Mouse (Mus musculus) urinary bladder, postnatal 36 days (tissue): ENCODE measurements at regions not wholly inside any gene's neighbourhood (a gene's known extent, or its start where the extent isn't known, plus 50 kb on each side); places are given as distances from the start of the nearest gene placed in this dataset.

ENCODE experiments used
- DNase-seq, 2 experiments: peaks; one replicate each; pipeline ENCODE4 v3.0.0; 2022; ENCODE audit warnings: low spot score in 2 of 2, mixed read lengths in 1 of 2

GRCm38 (mm10) chr1:73799246-73799645 is 325.0 kb downstream of the Tns1 start:
- no peak for DNase-seq

- no peak for DNase-seq
Measured at GRCm38 (mm10) chr1:73797858-73798257, 326.4 kb downstream of the Tns1 start.

DNA sequence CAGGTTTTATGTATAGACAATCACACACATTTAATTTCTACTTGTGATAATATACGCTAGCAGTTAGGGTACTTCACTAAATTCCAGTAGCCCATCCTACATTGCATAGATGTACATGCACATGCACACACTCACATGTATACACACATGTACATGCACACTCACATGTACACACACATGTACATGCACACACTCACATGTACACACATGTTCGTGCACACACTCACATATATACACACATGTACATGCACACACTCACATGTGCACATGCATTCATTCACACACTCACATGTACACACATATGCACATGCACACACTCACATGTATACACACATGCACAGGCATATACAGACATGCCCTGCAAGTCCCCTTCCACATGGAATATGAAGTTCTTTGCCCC is 326.8 kb downstream of the Tns1 start:
- no peak for DNase-seq

- no peak for DNase-seq
Measured at GRCm38 (mm10) chr1:73793871-73794270, 330.4 kb downstream of the Tns1 start.

DNA sequence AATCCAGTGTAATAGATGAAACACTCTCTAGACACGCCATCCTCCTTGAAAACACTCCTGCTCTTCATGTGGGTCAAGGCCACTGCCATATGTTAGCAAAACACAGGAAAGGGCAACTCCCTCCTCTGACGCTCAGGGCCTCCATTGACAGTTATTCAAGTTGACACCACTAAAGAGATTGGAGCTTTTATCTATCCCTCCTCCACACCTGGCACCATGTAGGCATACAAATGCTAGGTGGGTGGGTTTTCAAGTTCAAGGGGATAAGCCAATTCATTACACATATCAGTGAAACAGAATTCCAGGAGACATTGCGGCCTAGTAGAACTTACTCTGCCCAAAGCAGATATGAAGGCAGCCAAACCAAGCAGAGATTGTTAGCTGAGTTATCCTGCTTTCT is 331.0 kb downstream of the Tns1 start:
- no peak for DNase-seq

GRCm38 (mm10) chr1:73792311-73792710 is 331.9 kb downstream of the Tns1 start:
- no peak for DNase-seq

DNA sequence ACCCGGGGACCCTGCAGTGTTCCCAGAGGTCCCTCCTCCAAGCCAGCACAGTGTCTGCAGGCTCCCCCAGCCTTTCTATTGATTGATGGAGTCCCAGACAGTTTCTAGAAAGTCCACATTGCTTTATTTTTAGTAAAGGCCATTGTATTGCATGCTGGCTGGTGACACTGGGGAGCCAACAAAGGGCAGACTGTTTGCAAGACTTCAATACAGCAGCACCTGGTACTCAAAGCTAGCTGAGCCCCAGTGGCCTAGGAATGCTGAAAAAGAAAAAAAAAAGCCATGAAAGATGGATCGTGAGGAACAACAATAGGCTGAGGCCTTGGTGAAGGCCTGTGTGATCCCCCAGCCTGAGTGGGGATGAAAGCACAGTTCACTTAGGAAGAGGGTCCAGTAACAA is 336.6 kb downstream of the Tns1 start:
- no peak for DNase-seq

GRCm38 (mm10) chr1:73787224-73787623 is 337.0 kb downstream of the Tns1 start:
- DNase-seq, result no peak

GRCm38 (mm10) chr1:73783303-73783702 is 340.9 kb downstream of the Tns1 start:
- no peak for DNase-seq

GRCm38 (mm10) chr1:73782871-73783270 is 341.4 kb downstream of the Tns1 start:
- DNase-seq, result no peak

DNA sequence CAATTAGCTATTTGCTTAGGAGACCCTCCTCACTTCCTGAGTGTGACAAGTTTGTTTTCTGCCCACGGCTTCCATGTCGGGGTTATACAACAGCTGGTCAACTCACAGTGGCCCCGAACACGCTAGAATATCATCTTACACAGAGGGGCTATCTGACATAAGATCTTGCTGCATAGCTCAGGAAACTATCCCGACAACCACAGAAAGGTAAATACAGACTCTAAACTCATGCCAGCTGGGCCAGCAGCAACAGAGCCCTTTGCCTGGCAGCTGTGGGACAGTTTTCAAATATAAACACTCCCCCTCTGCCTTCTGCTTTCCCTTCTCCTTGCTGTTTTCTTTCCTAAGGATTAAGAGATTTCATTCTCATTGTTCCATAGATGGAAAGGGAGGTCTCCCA is 352.5 kb downstream of the Tns1 start:
- DNase-seq, result no peak

DNA sequence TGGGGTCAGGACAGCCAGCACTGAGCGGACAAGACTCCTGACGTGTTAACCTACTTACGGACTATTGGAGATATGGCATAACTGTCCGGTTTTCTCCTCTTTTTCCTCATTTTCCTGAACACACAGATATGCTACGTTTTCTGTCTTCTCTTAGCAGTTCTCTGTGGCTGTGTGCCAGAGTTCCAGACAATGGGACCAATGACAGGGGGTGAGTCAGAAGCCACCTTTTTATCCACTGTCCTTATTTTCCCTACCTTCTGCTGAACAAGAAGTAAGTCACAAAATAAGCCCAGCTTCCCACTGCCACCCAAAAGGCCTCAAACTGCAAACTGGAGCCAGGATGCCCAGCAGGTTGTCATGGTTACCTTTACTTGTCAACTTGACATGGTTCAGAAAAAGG is 353.6 kb downstream of the Tns1 start:
- DNase-seq, result no peak

DNA sequence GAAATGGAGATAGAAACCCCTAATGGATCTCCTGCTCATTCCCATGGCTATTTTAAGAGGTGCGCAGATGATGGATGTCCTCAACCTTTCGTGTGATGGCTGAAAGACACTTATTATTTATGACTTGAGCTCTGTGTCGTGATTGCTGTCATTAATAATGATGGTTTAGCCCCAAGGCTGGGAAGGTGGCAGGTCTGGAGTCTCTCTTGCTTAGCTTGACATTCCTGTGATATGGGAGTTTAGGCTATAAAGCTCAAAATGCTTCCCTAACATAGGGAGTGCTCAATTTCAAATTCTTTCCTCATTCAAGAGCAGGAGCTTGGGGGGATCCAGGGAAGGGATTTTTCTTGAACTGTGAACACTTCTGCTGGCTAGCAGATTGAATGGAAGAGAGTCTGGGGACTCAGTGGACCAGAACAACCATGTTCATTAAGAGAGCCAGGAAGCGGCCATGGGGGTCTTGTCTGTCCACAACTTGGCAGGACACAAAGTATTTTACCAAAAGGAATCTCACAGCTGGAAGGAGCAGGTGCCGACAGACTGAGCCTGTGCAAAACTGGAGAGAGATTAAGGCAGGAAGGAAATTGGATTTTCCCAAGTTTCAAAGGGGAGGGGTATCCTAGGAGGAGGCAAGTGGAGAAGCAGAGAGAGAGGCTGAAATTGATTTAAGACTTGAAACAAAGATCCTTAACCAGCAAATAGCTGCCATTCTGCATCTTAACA is 359.5 kb downstream of the Tns1 start:
- no peak for DNase-seq

GRCm38 (mm10) chr1:73758110-73759061 is 365.9 kb downstream of the Tns1 start:
- DNase-seq, result no peak

DNA sequence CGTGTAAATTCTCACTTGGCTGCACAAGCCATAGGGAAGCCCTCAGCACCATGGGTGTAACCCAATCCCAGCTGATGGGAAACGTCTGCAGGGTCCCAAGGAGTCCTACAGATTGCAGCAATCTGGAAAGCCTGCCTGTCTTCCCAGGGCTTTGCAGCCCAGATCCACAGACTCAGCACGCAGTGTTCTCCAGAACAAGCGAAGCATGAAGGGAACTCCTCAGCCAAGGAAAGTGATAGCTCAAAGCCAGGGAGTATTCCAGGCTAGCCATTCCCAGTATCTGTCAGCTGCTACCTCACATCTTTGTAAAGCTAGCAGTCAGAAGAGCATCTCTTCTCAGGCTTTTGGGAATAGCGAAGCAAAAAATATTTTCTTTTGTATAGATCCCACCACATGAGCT is 368.5 kb downstream of the Tns1 start:
- no peak for DNase-seq

GRCm38 (mm10) chr1:73754928-73755327 is 369.3 kb downstream of the Tns1 start:
- DNase-seq, result no peak

- DNase-seq, result no peak
Measured at GRCm38 (mm10) chr1:73753157-73753556, 371.1 kb downstream of the Tns1 start.

- no peak for DNase-seq
Measured at GRCm38 (mm10) chr1:73748702-73749101, 375.5 kb downstream of the Tns1 start.

GRCm38 (mm10) chr1:73744555-73745234 is 379.6 kb downstream of the Tns1 start:
- DNase-seq, result no peak

- DNase-seq, result no peak
Measured at GRCm38 (mm10) chr1:73743737-73744554, 380.3 kb downstream of the Tns1 start.

- no peak for DNase-seq
Measured at GRCm38 (mm10) chr1:73737083-73737482, 387.2 kb downstream of the Tns1 start.

GRCm38 (mm10) chr1:73728377-73728776 is 395.9 kb downstream of the Tns1 start:
- no peak for DNase-seq
